Mouse (Mus musculus): ENCODE results near the gene Olfr370.
"Not testable (repeated sequence)": the region's sequence is repeated elsewhere in the genome, so short reads cannot be mapped to it uniquely, and the experiment has no call there.

Gene Olfr370

DNA sequence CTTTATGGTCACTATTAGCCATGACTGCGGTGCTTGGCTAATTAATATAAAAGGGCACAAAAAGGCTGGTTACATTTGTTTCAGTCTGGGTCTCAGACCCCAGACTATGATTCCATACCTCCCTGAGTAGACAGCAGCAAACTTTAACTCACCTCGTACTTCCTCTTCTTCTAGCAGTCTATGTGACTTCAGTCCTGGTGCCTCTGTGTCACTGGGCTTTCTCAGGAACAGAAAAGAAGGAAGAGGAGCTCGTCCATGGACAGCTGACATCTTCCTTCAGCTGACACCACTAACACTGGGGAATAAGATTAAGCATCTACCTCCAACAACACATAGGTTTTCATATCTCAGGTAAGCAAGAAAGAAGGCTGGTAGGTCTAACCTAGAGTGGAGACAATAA lies at the start of gene Olfr370:
TSS of gene Olfr370 (plus strand) at position 45 of the 400 bp plus-strand sequence.
- DNase-seq (ENCODE audit: low read depth, low spot score): no peak

DNA sequence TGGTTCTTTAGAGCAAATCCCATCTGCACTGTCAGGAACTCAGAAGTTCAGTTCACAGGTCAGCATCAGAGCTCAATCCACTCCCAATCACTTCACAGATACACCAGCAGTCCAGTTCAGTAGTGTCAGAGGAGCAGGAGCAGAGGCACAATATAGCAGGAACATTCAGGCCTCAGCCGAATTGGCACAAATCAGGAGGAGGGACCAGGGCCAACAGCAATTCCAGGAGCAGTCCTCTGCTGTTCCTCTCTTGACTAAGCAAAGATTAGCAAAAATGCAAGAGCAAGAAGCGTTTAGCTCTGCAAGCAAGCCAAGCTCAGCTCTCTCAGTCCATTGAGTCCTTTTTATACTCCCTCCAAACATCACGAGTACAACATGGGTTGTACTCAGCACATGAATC lies 23.9 kb upstream of the Olfr370 start:
- no peak for DNase-seq (ENCODE audit: low read depth, low spot score)

DNA sequence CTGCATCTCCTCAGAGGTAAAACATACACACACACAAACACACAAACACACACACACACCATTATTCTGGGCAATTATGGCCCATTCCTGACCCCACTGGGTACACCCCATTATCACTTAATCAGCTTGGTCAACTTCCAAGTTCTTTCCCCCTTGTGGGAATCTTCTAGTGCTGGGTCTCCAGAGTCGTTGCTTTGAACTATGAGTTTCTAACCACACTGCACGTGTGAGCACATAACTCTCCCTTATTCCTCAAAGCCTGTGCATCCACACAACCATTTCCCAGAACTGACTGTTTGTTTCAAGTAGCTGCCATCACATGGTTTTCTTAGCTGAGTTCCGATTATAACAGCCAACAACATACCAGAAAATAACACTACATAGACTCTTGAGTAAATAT lies 15.1 kb upstream of the Olfr370 start:
- DNase-seq (ENCODE audit: low read depth, low spot score): no peak

DNA sequence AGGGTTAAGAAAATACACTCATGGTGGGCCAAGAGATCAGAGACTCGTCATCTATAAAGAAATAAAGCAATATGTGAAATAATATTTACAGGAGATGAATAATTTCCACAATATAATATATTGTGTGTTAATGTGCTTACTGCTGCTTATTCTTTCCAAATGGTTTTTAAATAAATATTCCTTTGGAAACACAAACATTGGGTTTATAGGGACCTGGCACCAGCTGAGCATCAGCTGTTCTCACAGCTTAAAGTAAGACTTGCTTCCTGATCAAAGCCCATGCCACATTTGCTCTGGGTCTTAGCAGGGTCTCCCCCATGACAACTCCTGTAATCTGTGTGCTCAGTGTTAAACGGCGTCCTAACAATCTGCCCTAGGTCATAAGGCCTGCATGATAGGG lies 14.7 kb upstream of the Olfr370 start:
- not testable (repeated sequence) for DNase-seq (ENCODE audit: low read depth, low spot score)

DNA sequence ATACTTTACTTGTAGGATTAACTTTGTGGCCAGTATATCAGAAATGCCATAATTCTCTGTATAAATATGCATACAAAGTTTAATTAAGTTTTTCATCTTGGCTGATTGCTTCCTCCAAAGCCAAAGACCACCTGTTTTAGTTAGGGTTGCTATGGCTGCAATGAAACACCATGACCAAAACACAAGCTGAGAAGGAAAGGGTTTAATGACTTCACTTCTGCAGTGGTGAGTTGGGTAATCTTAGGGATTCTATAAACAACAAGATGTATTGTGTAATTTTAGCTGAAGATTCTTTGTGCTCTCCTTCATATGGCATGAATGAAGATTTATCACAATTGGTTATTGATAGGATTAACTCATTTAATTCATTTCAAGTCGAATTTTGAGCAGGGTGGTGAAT lies 14.3 kb upstream of the Olfr370 start:
- no peak for DNase-seq (ENCODE audit: low read depth, low spot score)

DNA sequence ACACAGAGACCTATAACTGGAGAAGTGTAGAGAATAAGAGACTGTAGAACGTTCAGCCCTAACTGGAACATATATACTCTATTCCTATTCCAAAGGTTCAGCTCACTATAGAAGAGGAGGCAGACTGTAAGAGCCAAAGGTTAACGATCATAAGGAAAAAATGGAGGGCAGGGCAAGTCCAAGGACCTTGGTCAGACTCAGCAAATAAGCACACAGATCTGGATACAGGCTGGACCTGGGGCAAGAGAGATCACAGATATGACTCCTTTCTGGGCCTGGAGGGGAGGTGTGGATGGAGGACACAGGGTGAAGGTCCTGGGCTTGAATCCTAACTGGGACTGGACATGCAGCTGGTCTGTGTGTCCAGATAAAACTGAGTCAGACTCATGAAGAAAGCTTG lies 778 bp upstream of the Olfr370 start:
- no peak for DNase-seq (ENCODE audit: low read depth, low spot score)

DNA sequence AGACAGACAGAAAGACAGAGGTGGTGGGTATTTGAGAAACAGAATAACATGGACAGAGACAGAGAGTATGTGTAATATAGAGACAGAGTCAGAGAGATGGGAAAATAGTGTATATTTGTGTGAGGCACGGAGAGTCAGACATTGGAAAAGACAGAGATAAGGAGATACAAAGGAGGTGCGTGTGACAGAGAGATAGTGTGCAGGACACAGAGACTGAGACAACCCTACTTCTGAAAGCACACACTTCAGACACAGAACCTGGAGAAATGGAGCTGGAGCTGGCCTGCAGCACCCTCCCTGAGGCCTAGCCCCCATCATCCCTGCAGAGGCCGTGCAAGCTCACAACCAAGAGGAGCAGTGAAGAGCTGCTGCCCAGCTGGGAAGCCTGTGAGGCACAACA lies 27.1 kb downstream of the Olfr370 start:
- no peak for DNase-seq (ENCODE audit: low read depth, low spot score)

DNA sequence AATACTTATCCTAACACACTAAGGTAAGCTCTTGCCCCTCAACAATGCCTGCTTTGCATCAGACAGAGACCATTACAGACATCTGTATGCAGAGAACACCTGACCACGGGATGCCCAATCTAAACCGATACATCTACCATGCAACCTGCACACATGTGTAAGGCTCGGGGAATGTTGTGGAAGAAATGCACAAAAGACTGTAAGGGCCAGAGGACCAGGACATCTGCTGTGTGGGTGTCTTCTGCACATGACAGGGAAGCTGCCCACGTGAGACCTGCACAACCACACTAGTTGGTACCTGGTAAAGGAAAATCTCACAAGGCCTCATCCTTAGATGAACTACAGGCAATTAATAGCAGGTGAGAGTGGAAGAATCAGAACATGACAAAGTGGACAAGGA lies 27.7 kb downstream of the Olfr370 start:
- DNase-seq (ENCODE audit: low read depth, low spot score): no peak

DNA sequence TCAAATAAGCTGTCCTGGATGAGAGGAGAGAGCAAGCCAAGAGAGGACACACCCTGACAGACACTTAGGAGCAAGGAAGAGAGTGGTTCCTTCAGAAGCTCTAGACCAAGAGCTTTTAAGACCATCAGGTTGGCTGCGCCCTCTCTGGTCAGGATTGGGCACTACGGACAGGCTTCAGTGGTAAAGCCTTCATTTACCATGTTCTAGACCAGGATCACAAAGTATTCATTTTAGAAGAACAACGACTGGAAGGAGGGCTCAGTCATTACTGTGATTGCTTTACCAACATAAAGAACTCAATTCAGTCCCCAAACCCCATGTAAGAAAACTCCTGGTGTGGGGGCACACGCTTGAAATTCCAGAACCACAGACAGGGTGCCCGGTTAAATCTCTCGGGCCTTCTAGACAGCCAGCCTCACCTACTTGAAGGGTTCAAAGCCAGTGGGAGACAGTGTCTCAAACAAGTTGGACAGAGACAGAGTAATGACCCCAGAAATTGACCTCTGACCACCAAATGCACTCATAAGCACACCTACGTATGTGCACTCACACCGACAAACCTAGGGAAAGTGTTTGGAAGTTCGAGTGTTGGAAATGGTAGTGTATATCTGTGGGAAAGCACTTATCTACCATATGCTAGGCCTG lies 30.3 kb downstream of the Olfr370 start:
- DNase-seq (ENCODE audit: low read depth, low spot score): no peak

DNA sequence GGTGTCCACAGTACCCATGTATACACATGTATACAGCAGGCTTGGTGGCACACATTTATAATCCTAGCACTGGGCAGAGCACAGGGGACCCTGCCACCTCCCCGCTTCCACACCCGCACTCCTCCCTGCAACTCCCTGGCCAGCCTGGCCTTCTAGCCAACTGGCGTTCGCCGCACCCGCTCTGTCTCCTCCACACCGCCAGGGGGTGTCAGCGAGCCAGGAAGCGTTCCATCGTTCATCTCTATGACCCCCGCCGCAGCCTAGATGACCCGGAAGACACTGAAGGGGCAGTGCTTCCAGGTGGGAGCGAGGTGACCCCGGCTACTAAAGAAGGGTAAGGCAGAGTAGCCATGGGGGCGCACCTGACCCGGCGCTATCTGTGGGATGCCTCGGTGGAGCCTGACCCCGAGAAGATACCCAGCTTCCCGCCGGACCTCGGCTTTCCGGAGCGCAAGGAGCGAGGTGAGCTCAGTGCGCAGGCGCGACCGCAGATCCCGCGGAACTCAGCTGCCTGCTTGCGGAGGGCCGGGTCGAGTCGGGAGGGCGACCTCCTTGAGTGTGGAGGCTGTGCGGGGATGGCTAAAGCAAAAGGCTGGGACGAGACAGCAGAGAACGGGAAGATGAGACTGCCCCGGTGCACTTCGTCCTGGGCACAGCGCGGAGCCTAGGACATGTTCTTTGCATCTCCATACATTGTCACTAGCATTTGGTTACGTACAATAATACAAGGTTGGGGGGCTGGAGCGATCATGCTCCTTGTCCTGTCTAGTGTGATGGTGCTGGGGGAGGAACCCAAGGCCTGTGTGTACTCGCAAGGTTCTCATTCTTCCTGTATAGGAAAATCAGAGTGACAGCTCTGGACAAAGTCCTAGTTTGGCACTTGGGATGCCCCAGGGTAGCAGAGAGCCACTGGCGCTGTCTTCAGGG lies 31.2 kb downstream of the Olfr370 start, which contains the start of gene Ndufb7:
TSS of gene Ndufb7 (plus strand) at position 203 of the 927 bp plus-strand sequence.
- DNase-seq (ENCODE audit: low read depth, low spot score): peak; percentile 91

DNA sequence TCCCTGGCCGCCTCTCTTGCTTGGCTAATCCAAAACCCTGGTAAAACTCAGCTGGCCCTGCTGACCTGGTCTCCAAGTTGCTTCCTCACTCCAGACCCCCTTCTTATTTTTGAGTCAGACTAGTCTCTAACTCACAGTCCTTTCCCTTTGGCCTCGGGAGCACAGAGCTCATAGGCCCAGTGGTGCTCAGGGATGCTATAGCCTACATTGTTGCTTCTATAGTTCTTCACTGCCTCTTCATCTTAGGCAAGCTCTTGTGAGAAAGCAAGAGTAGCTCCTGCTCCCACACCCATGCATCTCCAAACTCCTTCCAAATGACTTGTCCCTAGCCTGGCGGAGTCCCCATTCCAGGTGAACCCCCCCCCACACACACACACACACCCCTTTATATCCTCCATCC lies 32.1 kb downstream of the Olfr370 start:
- DNase-seq (ENCODE audit: low read depth, low spot score): no peak

DNA sequence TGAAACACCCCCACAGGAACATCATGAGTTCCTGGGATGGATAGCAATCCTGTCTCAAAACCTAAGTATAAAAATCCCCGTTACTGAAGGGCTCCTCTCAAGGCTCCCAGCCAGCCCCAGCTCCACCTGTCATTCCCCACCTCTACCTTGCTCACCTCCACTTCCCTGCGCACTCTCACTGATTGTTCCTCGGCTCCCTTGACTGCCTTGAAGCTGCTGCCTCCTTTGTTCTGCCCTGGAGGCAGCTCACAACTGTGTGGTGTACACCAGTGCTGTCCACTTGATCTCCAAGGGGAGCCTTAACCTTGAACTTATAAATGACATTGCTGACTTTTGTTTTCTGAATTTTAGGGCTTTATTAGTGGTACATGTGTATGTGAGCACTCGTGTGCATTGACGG lies 32.5 kb downstream of the Olfr370 start:
- no peak for DNase-seq (ENCODE audit: low read depth, low spot score)

DNA sequence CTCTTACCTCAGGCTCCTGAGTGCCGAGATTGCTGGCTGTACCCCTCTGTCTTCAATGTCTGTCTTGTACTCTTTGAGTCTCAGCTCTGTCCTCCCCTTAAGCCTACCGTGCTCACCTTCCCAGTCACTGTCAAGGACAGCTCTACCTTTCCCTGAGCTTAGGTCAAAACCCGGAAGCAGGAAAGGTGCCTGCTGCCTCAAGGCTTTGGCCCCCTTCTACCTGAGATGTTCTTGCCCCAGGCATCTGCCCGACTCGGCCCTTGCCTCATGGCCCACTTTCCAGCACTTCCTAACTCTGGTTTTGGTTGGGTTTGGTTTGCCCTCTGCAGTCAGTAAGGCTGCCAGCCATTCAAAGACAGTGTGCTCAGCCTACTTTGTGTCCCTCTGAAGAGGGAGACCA lies 33.2 kb downstream of the Olfr370 start:
- no peak for DNase-seq (ENCODE audit: low read depth, low spot score)

DNA sequence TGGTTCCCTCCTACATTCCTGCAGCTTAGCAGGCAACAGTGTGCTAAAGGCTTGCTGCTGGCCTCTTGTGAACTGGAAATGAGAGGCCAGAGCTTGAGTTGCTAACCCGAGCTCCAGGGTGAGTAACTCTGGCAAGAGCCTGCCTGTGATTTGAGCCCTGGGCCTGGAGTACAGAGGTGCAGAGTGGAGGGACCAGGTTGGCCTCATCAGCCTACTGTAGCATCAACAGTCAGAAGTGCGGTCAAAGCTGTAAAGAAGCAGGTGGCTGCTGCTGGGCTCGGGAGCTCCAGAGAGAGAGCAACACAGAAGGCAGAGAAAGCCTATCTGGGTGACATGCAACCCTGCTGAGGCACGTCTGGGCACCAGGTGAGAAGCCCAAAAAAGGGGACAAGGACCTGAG lies 33.6 kb downstream of the Olfr370 start:
- DNase-seq (ENCODE audit: low read depth, low spot score): no peak

DNA sequence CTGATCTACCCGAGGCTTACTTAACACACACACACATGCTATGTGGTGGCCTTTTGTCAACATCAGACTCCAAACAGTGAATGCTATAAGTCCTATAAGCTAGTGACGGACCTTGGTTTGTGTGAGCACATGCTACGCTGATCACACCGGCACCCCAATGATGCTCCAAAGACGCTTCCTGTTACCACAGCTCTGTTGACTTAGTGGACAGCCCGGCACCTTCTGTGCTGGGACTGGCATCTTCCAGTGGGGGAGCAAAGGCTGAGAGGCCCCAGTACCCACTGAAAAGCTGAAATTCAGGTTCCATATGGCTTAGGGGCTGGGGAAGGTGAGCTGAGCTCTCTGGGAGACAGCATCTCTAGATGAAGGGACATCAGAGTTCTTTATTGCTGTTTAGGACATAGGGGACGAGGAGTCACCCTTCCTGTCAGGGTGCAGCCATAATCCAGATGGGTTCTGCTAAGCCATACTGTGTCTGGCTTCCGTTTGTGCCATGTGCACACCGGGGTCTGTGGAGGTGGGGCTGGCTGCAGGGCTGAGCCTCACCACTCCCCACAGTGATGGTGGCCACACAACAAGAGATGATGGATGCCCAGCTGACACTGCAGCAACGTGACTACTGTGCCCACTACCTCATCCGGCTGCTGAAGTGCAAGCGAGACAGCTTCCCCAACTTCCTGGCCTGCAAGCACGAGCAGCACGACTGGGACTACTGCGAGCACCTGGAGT lies 34.9 kb downstream of the Olfr370 start:
- no peak for DNase-seq (ENCODE audit: low read depth, low spot score)

DNA sequence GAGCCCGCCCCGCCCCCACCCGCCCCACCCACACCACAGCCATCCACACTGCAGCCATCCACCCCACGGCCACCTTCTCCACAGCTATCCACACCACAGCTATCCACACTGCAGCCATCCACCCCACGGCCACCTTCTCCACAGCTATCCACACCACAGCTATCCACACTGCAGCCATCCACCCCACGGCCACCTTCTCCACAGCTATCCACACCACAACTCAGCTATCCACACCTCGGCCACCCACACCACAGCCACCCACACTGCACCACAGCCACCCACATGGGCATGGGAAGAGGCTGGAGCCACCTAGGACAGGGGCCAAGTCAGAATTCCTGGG lies 35.4 kb downstream of the Olfr370 start:
- DNase-seq (ENCODE audit: low read depth, low spot score): not testable (repeated sequence)

DNA sequence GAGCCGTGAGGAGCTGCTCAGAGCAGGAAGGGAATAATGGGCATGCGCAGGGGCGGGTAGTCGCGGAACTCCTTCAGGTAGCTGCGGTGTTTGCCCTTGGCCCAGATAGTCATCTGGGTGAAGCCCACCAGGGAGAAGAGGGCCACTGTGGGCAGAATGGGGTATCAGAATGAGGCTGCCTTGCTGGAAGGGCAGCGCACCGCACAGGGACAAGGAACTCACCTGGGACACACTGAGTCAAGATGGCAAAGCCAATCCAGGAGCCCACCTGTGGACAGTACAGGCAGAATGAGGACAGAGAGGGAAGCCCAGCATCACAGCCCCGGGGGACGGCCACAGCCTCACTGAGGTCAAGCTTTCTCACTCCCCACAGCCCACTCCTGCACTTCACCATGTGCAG lies 36.2 kb downstream of the Olfr370 start:
- no peak for DNase-seq (ENCODE audit: low read depth, low spot score)

DNA sequence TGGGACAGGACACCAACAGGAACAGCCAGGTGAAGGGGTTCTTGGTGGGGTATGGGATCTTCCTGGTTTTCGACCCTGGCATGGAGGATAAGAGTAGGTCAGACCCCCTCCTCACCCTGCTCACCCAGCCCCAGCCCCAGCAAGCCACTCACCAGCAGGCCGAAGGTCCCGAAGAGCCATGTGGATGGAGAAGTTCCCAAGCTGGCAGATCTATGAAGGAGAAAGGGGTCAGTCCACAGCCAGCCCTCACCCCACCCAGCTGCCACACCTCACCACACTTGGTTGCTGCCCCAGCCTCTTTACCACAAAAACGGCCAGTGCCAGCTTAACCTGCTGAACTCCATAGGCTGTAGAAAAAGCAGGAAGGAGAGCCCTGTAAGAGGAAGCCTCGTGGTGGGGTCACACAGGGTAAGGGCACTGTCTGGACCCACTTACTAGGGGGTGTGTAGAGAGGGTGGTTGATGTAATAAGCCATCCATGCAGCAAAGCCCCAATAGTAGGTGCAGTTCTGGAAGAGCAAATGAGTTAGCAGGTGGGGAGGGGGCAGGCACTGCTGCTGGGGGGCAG lies 36.7 kb downstream of the Olfr370 start:
- no peak for DNase-seq (ENCODE audit: low read depth, low spot score)

DNA sequence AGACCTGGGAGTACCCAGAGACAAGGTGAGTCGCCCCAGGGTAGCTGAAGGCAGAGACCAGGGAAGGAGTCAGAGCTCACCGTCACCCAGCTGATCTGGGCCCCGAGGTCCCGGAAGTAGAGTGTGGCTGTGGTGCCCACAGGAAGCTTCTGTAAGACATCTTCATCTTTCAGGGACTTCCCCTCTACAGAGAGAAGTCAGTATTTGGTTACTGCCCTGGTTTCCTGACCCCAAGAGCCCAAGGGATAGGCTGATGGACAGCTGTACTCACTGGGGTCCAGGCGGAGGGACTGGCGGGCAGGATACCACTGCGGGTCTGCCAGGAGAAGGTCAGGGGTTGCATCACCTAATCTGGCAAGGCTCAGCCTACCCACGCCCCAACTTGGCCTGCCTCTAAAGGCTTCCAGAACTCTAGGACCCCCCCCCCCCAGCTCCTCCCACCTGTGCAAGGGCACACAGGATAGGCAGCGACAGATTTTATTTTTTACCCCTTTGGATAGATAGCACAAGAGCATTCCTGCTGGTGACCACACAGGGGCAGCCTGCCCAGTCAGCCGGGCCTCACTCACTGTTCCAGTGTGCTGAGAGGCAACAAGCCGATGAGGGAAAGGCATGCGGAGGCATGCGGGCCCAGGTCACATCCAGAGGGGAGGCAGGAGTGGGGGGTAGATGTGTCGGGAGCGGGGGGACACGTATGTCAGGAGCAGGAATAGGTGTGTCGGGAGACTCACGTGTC lies 37.7 kb downstream of the Olfr370 start:
- DNase-seq (ENCODE audit: low read depth, low spot score): peak; percentile 57

DNA sequence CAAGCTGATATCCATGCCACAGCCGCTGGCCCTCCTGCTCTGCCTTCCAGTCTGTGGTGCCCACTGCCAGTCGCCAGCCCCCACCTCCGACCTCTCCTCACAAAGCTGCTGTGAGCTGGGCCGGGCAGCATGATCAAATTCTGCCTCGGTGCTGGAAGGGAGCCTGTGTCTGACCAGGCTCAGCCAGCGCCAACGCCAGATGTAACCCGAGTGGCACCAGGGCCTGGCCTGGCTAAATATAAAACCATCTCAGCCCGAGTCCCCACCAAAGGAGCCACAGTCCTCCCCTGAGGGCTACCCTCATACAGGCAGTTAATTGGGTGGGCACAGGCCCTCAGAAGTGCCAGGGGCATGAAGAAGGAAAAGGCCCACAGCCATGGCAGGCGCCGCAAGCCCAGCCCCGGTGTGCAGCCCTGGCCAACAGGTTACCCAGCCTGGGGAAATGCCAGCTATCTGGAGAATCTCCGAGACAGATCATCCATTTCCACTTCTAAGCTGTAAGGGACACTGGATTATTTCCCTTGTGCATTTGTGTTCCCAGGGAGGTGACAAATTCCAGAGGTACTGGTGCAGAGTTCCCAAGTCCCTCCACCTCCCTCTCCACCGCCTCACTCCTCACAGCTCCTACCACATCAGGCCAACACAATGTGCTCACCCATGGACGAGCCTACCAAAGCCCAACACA lies 39.2 kb downstream of the Olfr370 start:
- DNase-seq (ENCODE audit: low read depth, low spot score): peak; percentile 81
